Mouse (Mus musculus) liver, adult 10 weeks (tissue): ENCODE measurements around the gene Krt2. TPM values are rescaled to one million over a fixed set of nuclear protein-coding genes. Genes with fewer than 3 reads are reported as not detected.

Experiments
- polyA plus RNA-seq: library from polyadenylated mRNA; stranded (reverse); fragments of 350-450 nt; fragmentation: Illumina TruSeq; extraction: RNeasy Lipid Tissue Mini Kit (QIAGEN cat#74804); gene quantifications from one replicate; pipeline ENCODE4 v1.2.3, GENCODE M21; 2014; ENCODE audit warnings: low read depth, low replicate concordance

Krt2 gene
- not detected for polyA plus RNA-seq

GRCm38 (mm10) chr15:101817875-101818274, at the start of gene Krt2:
Krt2 (minus strand) TSS chr15:101818169.

GRCm38 (mm10) chr15:101850694-101851093, 32.7 kb upstream of the Krt2 start, which contains the start of gene Krt1:
Krt1 (minus strand) TSS chr15:101850794.

GRCm38 (mm10) chr15:101802296-101802835, 15.6 kb downstream of the Krt2 start, which contains the start of gene Krt73:
Krt73 (minus strand) TSS chr15:101802346.

GRCm38 (mm10) chr15:101786360-101786759, 31.6 kb downstream of the Krt2 start, which contains the start of gene Krt72:
Krt72 (minus strand) TSS chr15:101786460.

Other genes starting within 250 kb of the Krt2 start
- gene Krt75, start 244.3 kb downstream of the Krt2 start, polyA plus RNA-seq, result not detected
- gene Gm5414, start 190.0 kb downstream of the Krt2 start, polyA plus RNA-seq, result not detected
- gene Gm5478, start 170.8 kb downstream of the Krt2 start, polyA plus RNA-seq, result not detected
- gene Krt6b, start 137.9 kb downstream of the Krt2 start, polyA plus RNA-seq, result not detected
- gene Krt6a, start 123.9 kb downstream of the Krt2 start, polyA plus RNA-seq, result not detected
- not detected for gene Krt5, start 105.3 kb downstream of the Krt2 start, polyA plus RNA-seq
- gene Krt71, start 75.1 kb downstream of the Krt2 start, polyA plus RNA-seq, result not detected
- gene Krt72, start 31.7 kb downstream of the Krt2 start, polyA plus RNA-seq, result not detected
- not detected for gene Krt73, start 15.8 kb downstream of the Krt2 start, polyA plus RNA-seq
- not detected for gene Krt1, start 32.6 kb upstream of the Krt2 start, polyA plus RNA-seq
- gene Krt77, start 51.5 kb upstream of the Krt2 start, polyA plus RNA-seq, result not detected
- gene Krt76, start 74.8 kb upstream of the Krt2 start, polyA plus RNA-seq, result not detected
- gene Krt4, start 106.6 kb upstream of the Krt2 start, polyA plus RNA-seq, result not detected
- gene Krt79, start 122.2 kb upstream of the Krt2 start, polyA plus RNA-seq, result not detected
- not detected for gene Krt78, start 136.1 kb upstream of the Krt2 start, polyA plus RNA-seq
- 16.7 TPM for gene Krt8, start 186.3 kb upstream of the Krt2 start, polyA plus RNA-seq
- gene Krt18, start 210.0 kb upstream of the Krt2 start, polyA plus RNA-seq, result 19.0 TPM